Mouse (Mus musculus): ENCODE measurements around the gene Fbxl14.

DNA sequence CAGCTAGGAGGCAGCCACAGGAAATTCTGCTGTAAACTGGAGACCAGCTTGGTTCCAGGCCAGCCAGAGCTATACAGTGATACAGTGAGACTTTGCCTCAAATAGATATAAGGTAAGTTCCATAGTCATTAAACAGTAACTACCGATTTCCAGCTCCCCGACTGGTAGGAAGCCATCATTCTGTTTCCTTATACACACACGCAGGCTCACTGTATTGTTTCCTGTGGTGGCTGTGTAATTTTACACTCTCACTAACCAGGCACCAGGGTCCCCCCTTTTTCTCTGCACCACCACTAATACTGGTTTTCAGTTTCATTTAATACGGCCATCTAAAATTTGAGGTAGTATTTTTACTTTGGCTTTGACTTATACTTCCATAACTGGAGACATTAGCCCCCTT, 5.5 kb upstream of the Fbxl14 start:
- TF ChIP-seq CTCF (IDR thresholded peaks at IDR 0.05; ENCODE audit: borderline replicate concordance, insufficient read depth, low read length) (no peak), POLR2A (IDR thresholded peaks at IDR 0.05; ENCODE audit: low read depth, low read length) (no peak)
